23 mouse cellular contexts compared by ENCODE assay signal in the genomic region with DNA sequence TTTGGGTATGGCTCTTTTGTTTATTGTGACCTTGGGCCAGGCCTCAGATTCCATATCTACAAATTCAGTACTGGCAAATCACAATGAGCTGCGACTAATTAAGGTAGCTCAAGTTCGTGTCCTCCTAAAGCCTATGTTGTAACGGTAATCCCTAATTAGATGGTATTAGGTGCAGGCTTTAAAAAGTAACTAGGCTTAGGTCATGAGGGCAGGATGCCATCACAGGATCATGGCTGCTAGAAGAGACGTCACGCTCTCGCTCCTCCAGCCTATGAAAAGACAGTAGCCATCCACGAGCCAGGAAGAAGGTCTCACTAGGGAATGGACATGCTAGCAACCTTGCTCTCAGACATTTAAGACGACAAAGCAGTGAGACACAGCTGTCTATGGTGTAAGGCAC. TPM values are rescaled to one million over a fixed set of nuclear protein-coding genes. Genes with fewer than 3 reads are reported as not detected.
A peak's percentile ranks its signal among the peaks of the same experiment; 100 is the strongest.
DNase-seq lines count a peak whose midpoint lies in the region; TF ChIP-seq lines count a peak whose summit lies in the region.
"Had no signal": no experiment of that assay in that cellular context is flagged by ENCODE, and none has a peak within 500 bp of the region (broad histone marks: within the 10 kb centered on the region; RNA-seq: fewer than 3 reads in every experiment).

No protein-coding gene starts in this region.

- TF ChIP-seq POLR2A in cortical plate, adult 2 months (IDR thresholded peaks at IDR 0.05; ENCODE audit: extremely low read depth, insufficient read depth, low read length) = no peak
- no peak for TF ChIP-seq POLR2A in myocyte (IDR thresholded peaks at IDR 0.05; ENCODE audit: insufficient read length, low read depth)

- peaks cover 19% of the 10 kb centered on the region for H3K4me1 ChIP-seq in cortical plate, adult 2 months (ENCODE audit: control insufficient read depth, insufficient read depth, low read length)
- H3K4me1 ChIP-seq: intestine, embryonic 15.5 days had no signal

- H3K79me2 ChIP-seq in myocyte (ENCODE audit: control insufficient read depth, insufficient read depth) = peaks cover 1% of the 10 kb centered on the region

- no peaks in the 10 kb centered on the region for H3K36me3 ChIP-seq in myocyte (ENCODE audit: control insufficient read depth, insufficient read depth)
- H3K36me3 ChIP-seq: embryonic facial prominence, embryonic 15.5 days; intestine, embryonic 15.5 days had no signal

- no peak overlapping the region for H3ac ChIP-seq in myocyte (ENCODE audit: control insufficient read depth, insufficient read length)

- peak overlapping the region; percentile 44 for H3K4me2 ChIP-seq in myocyte (ENCODE audit: low read depth)
- H3K4me2 ChIP-seq: embryonic facial prominence, embryonic 15.5 days; intestine, embryonic 15.5 days; liver, embryonic 11.5 days had no signal

- DNase-seq in gastrocnemius, adult 2 months = peak; percentile 30
- DNase-seq in gastrocnemius, adult 18-20 months (ENCODE audit: low spot score) = no peak
- no peak for DNase-seq in layer of hippocampus, adult 2 months (ENCODE audit: low spot score in 2 of 2)
- DNase-seq in layer of hippocampus, adult 18-20 months (ENCODE audit: low spot score in 2 of 2) = no peak
- no peak for DNase-seq in urinary bladder, postnatal 25 days (ENCODE audit: low spot score)
- DNase-seq: adrenal gland, postnatal 25 days; gastrocnemius, postnatal 36 days; heart, adult 2 months; heart, postnatal 14 days; liver, postnatal 0 days; thymus, adult 2 months; thymus, postnatal 4 days had no signal

- no peak overlapping the region for H3K4me3 ChIP-seq in gastrocnemius, adult 2 months
- no peak overlapping the region for H3K4me3 ChIP-seq in layer of hippocampus, adult 2 months
- H3K4me3 ChIP-seq in cortical plate, adult 2 months (ENCODE audit: insufficient read depth, low read length) = no peak overlapping the region
- H3K4me3 ChIP-seq in myocyte = no peak overlapping the region
- H3K4me3 ChIP-seq: embryonic facial prominence, embryonic 15.5 days; heart, adult 2 months; heart, embryonic 13.5 days; intestine, embryonic 15.5 days; limb, embryonic 12.5 days; neural tube, embryonic 15.5 days had no signal

- TF ChIP-seq CTCF in gastrocnemius, adult 2 months (IDR thresholded peaks at IDR 0.05) = no peak
- TF ChIP-seq CTCF in layer of hippocampus, adult 2 months (conservative IDR thresholded peaks at IDR 0.05) = no peak
- no peak for TF ChIP-seq CTCF in cortical plate, adult 2 months (IDR thresholded peaks at IDR 0.05; ENCODE audit: extremely low read depth, insufficient read depth, low read length)

- H3K27ac ChIP-seq in gastrocnemius, adult 2 months = peak overlapping the region; percentile 57; the same call in 1 of the 2 replicates
- peak overlapping the region; percentile 75 for H3K27ac ChIP-seq in layer of hippocampus, adult 2 months
- H3K27ac ChIP-seq in cortical plate, adult 2 months (ENCODE audit: insufficient read depth, low read length) = 0 out of 2 replicates have a peak overlapping the region, but pooled peaks have one; percentile 66
- H3K27ac ChIP-seq: embryonic facial prominence, embryonic 15.5 days; heart, adult 2 months; heart, embryonic 13.5 days; intestine, embryonic 15.5 days; kidney, postnatal 0 days; limb, embryonic 12.5 days; macrophage; neural tube, embryonic 15.5 days; stomach, postnatal 0 days had no signal

- no peaks in the 10 kb centered on the region for H3K27me3 ChIP-seq in myocyte (ENCODE audit: control insufficient read depth, insufficient read depth, insufficient read length)
- H3K27me3 ChIP-seq: embryonic facial prominence, embryonic 15.5 days; heart, embryonic 13.5 days; intestine, embryonic 15.5 days; limb, embryonic 12.5 days; neural tube, embryonic 15.5 days had no signal

- intact Hi-C loops in gastrocnemius, adult 2 months (cut with DNase I) = no loop called here

TF ChIP-seq in myocyte, 11 proteins besides CTCF, POLR2A, EP300 and RAD21:
- TF ChIP-seq REST (IDR thresholded peaks at IDR 0.05; ENCODE audit: insufficient read depth, insufficient read length) (no peak), POLR2AphosphoS2 (IDR thresholded peaks at IDR 0.05; ENCODE audit: insufficient read length, low read depth) (no peak), CEBPB (IDR thresholded peaks at IDR 0.05; ENCODE audit: insufficient read depth, poor library complexity, severe bottlenecking) (no peak), USF1 (IDR thresholded peaks at IDR 0.05; ENCODE audit: low read depth) (no peak), E2F4 (IDR thresholded peaks at IDR 0.05; ENCODE audit: insufficient read depth) (no peak), MAX (IDR thresholded peaks at IDR 0.05; ENCODE audit: low read depth) (no peak), MYOG (IDR thresholded peaks at IDR 0.05; ENCODE audit: control insufficient read depth in 1 of 3, insufficient read depth in 1 of 3, insufficient read length in 2 of 3, low read depth in 2 of 3) (no peak), TCF12 (IDR thresholded peaks at IDR 0.05; ENCODE audit: insufficient read depth, poor library complexity, severe bottlenecking) (no peak), MYOD1 (IDR thresholded peaks at IDR 0.05; ENCODE audit: control insufficient read depth in 1 of 3, insufficient read length in 2 of 3, low read depth in 2 of 3) (no peak), TCF3 (IDR thresholded peaks at IDR 0.05; ENCODE audit: insufficient read length, low read depth) (no peak), SRF (IDR thresholded peaks at IDR 0.05; ENCODE audit: control insufficient read depth, insufficient read length, low read depth) (no peak)
TF ChIP-seq in myocyte: peak in this region for 0.

RNA-seq across cellular contexts. Expression of a gene that starts 7.3 kb away (rescaled TPM):
- total RNA-seq in gastrocnemius, adult 2 months (2021) = 10 to 100 TPM in 1 of 2 experiments, 1 to 10 TPM in 1; 5.5 to 11.4 TPM
- total RNA-seq in gastrocnemius, adult 18-20 months (2021) = 1 to 10 TPM; 5.0 to 9.2 TPM
- total RNA-seq in layer of hippocampus, adult 2 months (2021) = 10 to 100 TPM; 36.4 to 42.3 TPM
- 10 to 100 TPM; 34.6 to 37.8 TPM for total RNA-seq in layer of hippocampus, adult 18-20 months (2021)
- polyA plus RNA-seq in cortical plate, adult 2 months (2012; rRNA removed) = 58.8 and 59.0 TPM in 2 replicates
- 22.9 TPM for polyA plus RNA-seq in myocyte (2012; fragmentation: generic; extraction: Trizol)
- polyA plus RNA-seq: macrophage had no signal
